Mouse (Mus musculus) forebrain, embryonic 14.5 days (tissue): Measurements from ENCODE around the gene Bcar3. TPM values are rescaled to one million over a fixed set of nuclear protein-coding genes. Genes with fewer than 3 reads are reported as not detected.

ENCODE experiments used
- ATAC-seq: fragments of 200-750 bp; cut with Nextera tagmentation; 2 replicates; pipeline ENCODE4 v1.8.0; 2017; ENCODE audit warnings: mild to moderate bottlenecking, moderate library complexity
- DNase-seq: peaks from one replicate; pipeline ENCODE4 v3.0.0-alpha.2; 2015; ENCODE audit warnings: low spot score
- H3K27ac ChIP-seq: fragments of 300-500 bp; sonication (generic); 2 replicates; pipeline ENCODE4 v1.5.1; 2014; ENCODE audit warnings: low read depth, mild to moderate bottlenecking, control low read depth, low read length, moderate library complexity
- H3K27me3 ChIP-seq: fragments of 300-500 bp; sonication (generic); replicated peaks from 2 replicates; pipeline ENCODE4 v1.6.1; 2014; ENCODE audit warnings: low read length, control low read depth, mixed read lengths; ENCODE audit not compliant: control insufficient read depth, insufficient read depth
- H3K36me3 ChIP-seq: fragments of 300-500 bp; sonication (generic); 2 replicates; pipeline ENCODE4 v1.6.1; 2014; ENCODE audit warnings: low read length, control low read depth; ENCODE audit not compliant: control insufficient read depth, insufficient read depth
- H3K4me1 ChIP-seq: fragments of 300-500 bp; sonication (generic); 2 replicates; pipeline ENCODE4 v1.6.1; 2014; ENCODE audit warnings: antibody characterized with exemption, low read length, control low read depth; ENCODE audit not compliant: control insufficient read depth, insufficient read depth
- H3K4me2 ChIP-seq: fragments of 300-500 bp; sonication (generic); 2 replicates; pipeline ENCODE4 v1.6.1; 2014; ENCODE audit warnings: mild to moderate bottlenecking, control low read depth, low read length
- H3K4me3 ChIP-seq: fragments of 300-500 bp; sonication (generic); 2 replicates; pipeline ENCODE4 v1.5.1; 2014; ENCODE audit warnings: low read depth, low read length, control low read depth
- H3K9ac ChIP-seq: fragments of 300-500 bp; sonication (generic); 2 replicates; pipeline ENCODE4 v1.6.1; 2014; ENCODE audit warnings: mild to moderate bottlenecking, low read length, control low read depth, moderate library complexity
- H3K9me3 ChIP-seq: fragments of 300-500 bp; sonication (generic); replicated peaks from 2 replicates; pipeline ENCODE4 v1.6.1; 2016; ENCODE audit warnings: low read length, control low read depth, mixed read lengths; ENCODE audit not compliant: control insufficient read depth
- WGBS: fragments of 180-500 bp; shearing (Covaris S2); extraction: QIAGEN DNeasy Blood & Tissue Kit; methylation state at CpG from one replicate; pipeline ENCODE4 v1.1.7; 2014; 5-methylcytosine and 5-hydroxymethylcytosine counted together
- polyA plus RNA-seq: library from polyadenylated mRNA; unstranded; fragments of >200 nt; fragmentation: Nextera tagmentation; extraction: Ambion mirVana; gene quantifications from 2 replicates; pipeline ENCODE4 v1.2.1, GENCODE M21; 2014

Bcar3 gene
- polyA plus RNA-seq, 1 experiment from 2014 or later = 4.2 TPM

DNA sequence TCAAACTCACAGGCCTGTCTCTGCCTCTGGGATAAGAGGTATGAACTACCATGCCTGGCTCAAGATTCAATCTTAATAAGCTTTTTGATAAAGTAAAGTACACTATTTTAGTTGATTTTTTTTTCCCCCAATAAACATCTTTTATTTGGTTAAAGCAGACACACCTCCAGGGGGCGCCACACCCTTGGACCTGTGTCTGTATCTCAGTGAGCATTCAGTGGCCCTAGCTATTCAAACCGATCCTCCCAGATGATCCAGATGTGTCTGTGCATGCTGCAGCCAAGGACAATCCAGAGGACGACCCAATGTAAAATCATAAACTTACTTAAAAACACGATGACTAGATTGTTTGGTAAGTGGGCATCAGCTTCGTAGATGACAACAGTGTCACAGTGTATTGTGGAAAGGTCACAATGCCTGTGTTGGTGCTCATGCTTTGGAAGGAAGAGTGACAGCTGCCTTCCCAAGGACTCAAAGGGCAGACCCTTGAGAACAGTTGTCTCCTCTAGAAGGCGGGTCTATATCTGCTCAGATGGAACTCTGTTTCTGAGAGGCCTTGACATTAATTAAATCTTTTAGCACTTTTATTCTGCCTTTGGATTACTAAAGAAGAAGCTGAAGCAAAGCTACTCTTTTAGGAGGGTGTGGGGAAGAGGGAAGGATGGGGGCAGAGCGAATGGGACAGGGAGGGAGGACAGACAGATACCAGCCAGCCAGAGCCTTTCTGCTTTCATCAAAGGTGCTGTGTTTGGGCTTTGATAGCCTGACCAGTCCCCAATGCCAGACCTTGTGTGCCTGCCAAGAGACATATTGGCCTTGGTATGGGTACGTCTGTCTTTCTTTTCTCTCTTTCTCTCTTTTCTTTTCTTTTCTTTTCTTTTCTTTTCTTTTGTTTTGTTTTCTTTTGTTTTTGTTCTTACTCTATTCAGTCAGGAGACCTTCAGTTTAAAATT lies 141.3 kb downstream of the Bcar3 start:
- no peak for ATAC-seq
- Histone ChIP-seq H3K4me2 (no peak overlapping the region), H3K9ac (no peak overlapping the region), H3K4me3 (no peak overlapping the region), H3K27me3 (no peaks in the 10 kb centered on the region), H3K4me1 (no peaks in the 10 kb centered on the region; the same call in 1 of the 2 replicates), H3K9me3 (no peaks in the 10 kb centered on the region), H3K27ac (no peak overlapping the region), H3K36me3 (no peaks in the 10 kb centered on the region)
- WGBS = 79% methylated on average over 8 of the region's 8 CpGs
- DNase-seq = no peak

DNA sequence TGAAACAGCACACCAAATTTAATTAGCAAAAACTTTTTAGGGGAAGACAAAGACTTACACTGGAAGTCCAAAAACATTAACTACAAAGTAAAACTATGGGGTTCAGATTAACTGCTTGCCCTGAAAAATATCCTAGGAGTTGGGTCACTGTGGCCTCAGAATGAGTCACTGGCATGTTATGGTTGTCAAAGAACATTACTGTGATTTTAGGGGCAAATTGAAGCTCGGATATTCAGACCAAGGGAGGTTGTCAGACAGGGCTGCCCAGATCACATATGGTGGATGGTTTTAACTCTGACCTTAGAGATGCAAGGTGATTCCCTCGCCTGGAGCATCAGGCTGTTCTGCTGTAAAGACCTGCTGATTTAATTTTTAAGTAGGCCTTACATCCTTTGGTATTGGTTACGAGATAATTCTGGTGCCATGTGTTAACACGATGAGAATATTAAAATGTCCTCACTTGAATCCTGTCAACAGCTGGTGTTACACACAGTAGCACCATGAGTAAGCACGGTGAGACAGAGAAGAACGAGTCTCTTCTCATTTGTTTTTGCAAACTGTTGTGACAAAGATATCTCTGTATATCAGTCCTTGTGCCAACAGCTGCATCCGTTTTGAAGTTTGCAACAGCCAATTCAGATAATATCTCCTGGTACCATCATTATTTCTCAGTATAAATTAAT lies 144.3 kb downstream of the Bcar3 start:
- Histone ChIP-seq H3K27me3 (no peaks in the 10 kb centered on the region), H3K9ac (no peak overlapping the region), H3K36me3 (no peaks in the 10 kb centered on the region), H3K9me3 (no peaks in the 10 kb centered on the region), H3K4me1 (no peaks in the 10 kb centered on the region; the same call in 1 of the 2 replicates), H3K27ac (no peak overlapping the region), H3K4me3 (no peak overlapping the region), H3K4me2 (no peak overlapping the region)
- no peak for ATAC-seq
- 80% methylated on average over 7 of the region's 7 CpGs for WGBS
- no peak for DNase-seq

GRCm38 (mm10) chr3:122445696-122446095 lies 151.8 kb downstream of the Bcar3 start:
- Histone ChIP-seq H3K4me3 (no peak overlapping the region), H3K9ac (no peak overlapping the region), H3K27me3 (no peaks in the 10 kb centered on the region), H3K4me1 (no peaks in the 10 kb centered on the region), H3K9me3 (no peaks in the 10 kb centered on the region), H3K36me3 (no peaks in the 10 kb centered on the region), H3K4me2 (no peak overlapping the region), H3K27ac (no peak overlapping the region)
- no peak for ATAC-seq
- 88% methylated on average over 11 of the region's 11 CpGs for WGBS
- DNase-seq = no peak

DNA sequence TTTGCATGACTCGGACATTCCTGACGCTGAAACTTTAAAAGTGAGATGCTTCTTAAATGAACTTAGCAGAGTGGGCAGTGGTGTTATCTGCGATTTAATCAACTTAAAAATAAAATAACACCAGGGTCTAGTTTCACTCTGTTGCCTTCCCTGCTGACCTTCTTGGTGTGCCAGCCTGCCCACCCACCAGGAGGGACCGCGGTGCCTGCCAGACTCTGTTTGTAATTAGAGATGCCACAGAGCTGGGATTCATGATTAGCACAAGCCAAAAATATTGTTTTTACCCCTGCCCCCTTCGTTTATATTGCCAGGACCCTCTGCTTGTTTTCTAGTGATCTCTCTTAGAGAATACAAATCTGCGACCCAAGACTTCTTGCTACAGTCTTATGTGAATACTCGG lies 152.7 kb downstream of the Bcar3 start:
- Histone ChIP-seq H3K36me3 (no peaks in the 10 kb centered on the region), H3K4me3 (no peak overlapping the region), H3K4me2 (no peak overlapping the region), H3K9me3 (no peaks in the 10 kb centered on the region), H3K4me1 (no peaks in the 10 kb centered on the region), H3K27ac (no peak overlapping the region), H3K27me3 (no peaks in the 10 kb centered on the region), H3K9ac (no peak overlapping the region)
- no peak for ATAC-seq
- DNase-seq = no peak
- 84% methylated on average over 8 of the region's 8 CpGs for WGBS

DNA sequence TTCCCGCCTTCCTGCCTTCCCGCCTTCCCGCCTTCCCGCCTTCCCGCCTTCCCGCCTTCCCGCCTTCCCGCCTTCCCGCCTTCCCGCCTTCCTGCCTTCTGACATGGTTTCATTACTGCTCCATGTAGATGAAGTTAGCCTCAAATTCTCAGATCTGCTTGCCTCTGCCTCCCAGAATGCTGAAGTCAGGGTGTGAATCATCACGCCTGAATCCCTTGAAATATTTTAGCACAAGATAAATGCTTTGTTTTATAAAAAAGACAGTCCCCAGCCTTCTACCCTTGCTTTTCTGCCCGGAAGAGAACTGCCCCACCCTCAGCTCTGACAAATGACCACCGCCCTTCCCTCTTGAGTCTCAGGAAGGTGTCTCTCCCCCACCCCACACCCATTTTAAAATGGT lies 154.3 kb downstream of the Bcar3 start:
- ATAC-seq = no peak
- WGBS = 99% methylated on average over 13 of the region's 13 CpGs
- no peak overlapping the region for H3K4me3 ChIP-seq
- DNase-seq = no peak
- no peak overlapping the region for H3K27ac ChIP-seq
- no peaks in the 10 kb centered on the region for H3K27me3 ChIP-seq
- H3K9me3 ChIP-seq = no peaks in the 10 kb centered on the region
- no peaks in the 10 kb centered on the region for H3K4me1 ChIP-seq
- H3K36me3 ChIP-seq = no peaks in the 10 kb centered on the region
- H3K4me2 ChIP-seq = no peak overlapping the region
- no peak overlapping the region for H3K9ac ChIP-seq

DNA sequence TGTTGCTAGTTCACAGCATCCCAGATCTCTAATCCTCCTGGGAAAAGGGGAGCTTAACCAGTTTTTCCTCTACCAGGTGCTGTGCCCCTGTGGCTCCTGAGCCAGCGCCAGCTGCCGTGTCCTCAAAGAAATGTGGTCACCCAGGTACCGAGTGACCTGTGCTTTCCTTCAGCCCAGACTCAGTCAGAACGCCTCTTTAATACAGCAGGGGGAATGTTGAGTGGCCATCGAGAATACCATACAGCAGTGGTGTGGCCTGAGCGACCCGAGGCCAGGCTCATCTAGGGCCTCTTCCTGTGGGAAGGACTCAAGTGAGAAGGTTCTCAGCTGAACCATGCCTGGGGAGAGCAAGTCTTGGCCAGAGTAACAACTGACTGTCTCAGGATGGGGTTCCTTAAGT lies 156.1 kb downstream of the Bcar3 start:
- WGBS = 94% methylated on average over 7 of the region's 7 CpGs
- no peak for ATAC-seq

DNA sequence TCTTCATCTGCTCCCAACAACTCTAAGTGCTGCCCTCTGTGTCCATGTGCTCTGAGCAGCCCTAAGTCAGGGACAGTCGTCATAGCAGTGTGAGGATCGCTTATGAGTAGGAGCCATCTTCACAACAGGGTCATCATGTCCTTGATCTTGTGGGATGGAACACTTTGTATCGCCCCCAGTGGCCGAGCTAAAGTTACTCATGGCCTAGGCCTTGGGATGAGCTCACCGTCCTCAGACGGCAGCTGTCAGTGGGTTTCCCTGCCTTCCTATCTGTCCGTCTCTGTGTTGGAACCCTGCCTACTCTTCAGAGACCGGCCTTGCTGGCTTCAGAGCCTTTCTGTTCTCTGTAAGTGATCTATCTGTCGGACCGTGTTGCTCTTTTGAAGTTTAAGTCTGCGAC lies 159.9 kb downstream of the Bcar3 start:
- no peaks in the 10 kb centered on the region for H3K9me3 ChIP-seq
- 0 out of 2 replicates have a peak, but pooled peaks cover 2% of the 10 kb centered on the region for H3K4me1 ChIP-seq
- H3K27ac ChIP-seq = no peak overlapping the region
- H3K4me2 ChIP-seq = no peak overlapping the region
- no peaks in the 10 kb centered on the region for H3K36me3 ChIP-seq
- no peaks in the 10 kb centered on the region for H3K27me3 ChIP-seq
- DNase-seq = no peak
- H3K4me3 ChIP-seq = no peak overlapping the region
- 91% methylated on average over 11 of the region's 11 CpGs for WGBS
- ATAC-seq = no peak
- H3K9ac ChIP-seq = no peak overlapping the region

More for the DNA sequence above, 156.1 kb downstream of the Bcar3 start:
- Histone ChIP-seq H3K27me3 (no peaks in the 10 kb centered on the region), H3K27ac (no peak overlapping the region), H3K9ac (no peak overlapping the region), H3K4me1 (no peaks in the 10 kb centered on the region), H3K4me3 (no peak overlapping the region), H3K4me2 (no peak overlapping the region), H3K36me3 (no peaks in the 10 kb centered on the region), H3K9me3 (no peaks in the 10 kb centered on the region)
- no peak for DNase-seq

DNA sequence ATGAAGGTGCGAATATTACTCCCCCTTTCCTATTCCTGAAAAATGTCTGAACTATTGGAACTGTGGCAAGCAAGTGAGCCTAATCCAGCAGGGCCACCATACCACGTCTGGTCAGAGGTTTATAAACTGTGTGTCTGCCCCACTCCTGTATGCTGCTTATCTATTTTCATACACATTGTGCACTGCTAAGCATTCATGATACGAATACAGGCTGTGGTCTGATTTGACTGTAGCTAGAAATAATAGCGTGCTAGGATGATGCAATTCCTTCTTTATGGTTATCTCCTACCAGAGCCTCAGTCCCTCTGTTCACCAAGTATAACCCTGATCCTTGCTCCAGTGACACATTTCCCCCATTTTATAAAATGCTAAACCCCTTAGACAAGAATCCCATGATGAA lies 162.2 kb downstream of the Bcar3 start:
- ATAC-seq = no peak
- Histone ChIP-seq H3K9ac (no peak overlapping the region), H3K27ac (no peak overlapping the region), H3K36me3 (no peaks in the 10 kb centered on the region), H3K9me3 (no peaks in the 10 kb centered on the region), H3K27me3 (no peaks in the 10 kb centered on the region), H3K4me3 (no peak overlapping the region), H3K4me1 (peaks cover 11% of the 10 kb centered on the region), H3K4me2 (no peak overlapping the region)
- no peak for DNase-seq
- WGBS = 91% methylated on average over 4 of the region's 4 CpGs

GRCm38 (mm10) chr3:122456807-122457206 lies 162.9 kb downstream of the Bcar3 start:
- WGBS = 88% methylated on average over 4 of the region's 4 CpGs
- no peaks in the 10 kb centered on the region for H3K27me3 ChIP-seq
- no peak overlapping the region for H3K4me3 ChIP-seq
- DNase-seq (no peak), ATAC-seq (no peak)
- no peak overlapping the region for H3K27ac ChIP-seq
- H3K9ac ChIP-seq = no peak overlapping the region
- H3K9me3 ChIP-seq = no peaks in the 10 kb centered on the region
- H3K4me1 ChIP-seq = peaks cover 18% of the 10 kb centered on the region
- no peak overlapping the region for H3K4me2 ChIP-seq
- no peaks in the 10 kb centered on the region for H3K36me3 ChIP-seq
